ENCODE assay signal across 25 mouse cellular contexts in the genomic region with DNA sequence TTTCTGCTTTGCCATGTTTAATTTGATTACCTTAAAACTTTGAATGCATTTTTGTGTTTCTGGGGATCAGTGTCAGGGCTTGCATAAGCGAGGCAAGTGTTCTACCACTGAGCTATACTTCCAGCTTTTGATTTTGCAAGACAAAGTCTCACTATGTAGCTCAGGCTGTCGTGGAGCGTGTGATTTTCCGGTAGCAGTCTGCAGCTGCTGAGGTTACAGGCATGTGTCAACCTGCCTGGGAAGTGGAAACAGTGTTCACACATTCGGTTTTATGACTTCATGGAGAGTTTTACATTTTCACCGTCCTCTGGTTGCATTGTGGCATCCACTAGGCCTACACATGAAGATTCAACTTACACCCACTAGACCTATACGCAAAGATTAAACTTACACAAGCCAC. TPM values are rescaled to one million over a fixed set of nuclear protein-coding genes. Genes with fewer than 3 reads are reported as not detected.
"Had no signal": no experiment of that assay in that cellular context is flagged by ENCODE, and none has a peak within 500 bp of the region (broad histone marks: within the 10 kb centered on the region; RNA-seq: fewer than 3 reads in every experiment).

No protein-coding gene starts in this region.

- DNase-seq: kidney, adult 2 months; kidney, postnatal 25 days; liver; lung, adult 18-20 months; lung, postnatal 10 days; lung, postnatal 36 days; thymus, adult 2 months; thymus, postnatal 14 days; thymus, postnatal 4 days had no signal

- H3K4me1 ChIP-seq: liver, embryonic 12.5 days; liver, embryonic 15.5 days; lung, embryonic 15.5 days; midbrain, embryonic 12.5 days had no signal

- H3K27me3 ChIP-seq: liver, embryonic 12.5 days; liver, embryonic 15.5 days; lung, embryonic 15.5 days; megakaryocyte, embryonic 14.5 days; midbrain, embryonic 12.5 days had no signal

- H3K4me2 ChIP-seq: liver, embryonic 12.5 days; liver, embryonic 15.5 days; lung, embryonic 15.5 days; midbrain, embryonic 12.5 days had no signal

- H3K9ac ChIP-seq: liver, embryonic 12.5 days; liver, embryonic 15.5 days; lung, embryonic 15.5 days; midbrain, embryonic 12.5 days had no signal

- H3K4me3 ChIP-seq: liver, embryonic 12.5 days; liver, embryonic 15.5 days; lung, embryonic 15.5 days; megakaryocyte, embryonic 14.5 days; midbrain, embryonic 12.5 days; myocyte had no signal

- H3K27ac ChIP-seq: kidney, postnatal 0 days; liver, embryonic 12.5 days; liver, embryonic 15.5 days; lung, embryonic 15.5 days; midbrain, embryonic 12.5 days; stomach, postnatal 0 days had no signal

- H3K9me3 ChIP-seq: liver, embryonic 12.5 days; liver, embryonic 15.5 days; lung, embryonic 15.5 days; megakaryocyte, embryonic 14.5 days; midbrain, embryonic 12.5 days had no signal

- H3K36me3 ChIP-seq: liver, embryonic 12.5 days; liver, embryonic 15.5 days; lung, embryonic 15.5 days; midbrain, embryonic 12.5 days had no signal

- ATAC-seq: inflammation-experienced regulatory T-cells, adult 6 months; intestine, embryonic 16.5 days; liver, embryonic 12.5 days; midbrain, embryonic 16.5 days had no signal

RNA-seq across cellular contexts. Expression of gene Fam81b, which starts 54.8 kb away (rescaled TPM):
- polyA plus RNA-seq: inflammation-experienced regulatory T-cells, adult 6 months; intestine, embryonic 16.5 days; kidney, adult 2 months; kidney, embryonic 14.5 days; kidney, postnatal 0 days; large intestine, adult 2 months; liver, embryonic 12.5 days; liver, embryonic 15.5 days; midbrain, embryonic 12.5 days; myocyte; neural tube, embryonic 11.5 days; small intestine, adult 2 months; spleen, adult 2 months; stomach, postnatal 0 days; thymus, adult 2 months had no signal
